Mouse (Mus musculus) bone marrow, adult 2 months (tissue): ENCODE data around the gene Sez6.

Source experiments
- CTCF ChIP-seq: fragments of 200-500 bp; IDR thresholded peaks from 2 replicates; pipeline ENCODE4 v1.5.1; 2011; ENCODE audit warnings: low read length, control low read depth; ENCODE audit not compliant: control insufficient read depth, insufficient read depth
- POLR2A ChIP-seq: fragments of 200-500 bp; IDR thresholded peaks from 2 replicates; pipeline ENCODE4 v1.6.1; 2011; ENCODE audit warnings: low read depth, mild to moderate bottlenecking, control low read depth, low read length, borderline replicate concordance; ENCODE audit not compliant: control insufficient read depth

DNA sequence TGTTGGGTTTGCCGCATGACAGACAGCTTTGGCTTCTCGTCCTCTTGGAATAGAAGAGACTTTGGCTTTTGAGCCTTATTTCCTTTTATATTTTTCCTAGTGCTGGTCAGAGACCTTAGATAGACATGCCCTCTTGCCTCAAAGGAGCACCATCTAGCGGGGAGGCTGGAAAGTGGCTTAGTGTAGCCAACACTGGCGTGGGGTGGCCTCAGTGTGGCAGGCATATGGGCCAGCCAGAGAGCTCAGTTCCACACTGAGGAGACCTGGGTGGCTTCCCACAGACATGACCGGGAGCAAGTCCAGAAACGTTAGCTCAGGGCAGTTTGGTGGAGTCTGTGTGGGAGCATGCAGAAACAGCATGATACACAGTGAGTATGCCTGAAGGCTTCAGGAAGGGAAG is 40.1 kb downstream of the Sez6 start:
- no peak for TF ChIP-seq CTCF
- TF ChIP-seq POLR2A, result no peak
